Mouse (Mus musculus): ENCODE data around the gene Ftsj1.

Gene Ftsj1

GRCm38 (mm10) chrX:8252334-8253285, at the start of gene Ftsj1:
Gene Ftsj1 (minus strand): TSS chrX:8252406.
- DNase-seq, result peak; percentile 77 to 81

DNA sequence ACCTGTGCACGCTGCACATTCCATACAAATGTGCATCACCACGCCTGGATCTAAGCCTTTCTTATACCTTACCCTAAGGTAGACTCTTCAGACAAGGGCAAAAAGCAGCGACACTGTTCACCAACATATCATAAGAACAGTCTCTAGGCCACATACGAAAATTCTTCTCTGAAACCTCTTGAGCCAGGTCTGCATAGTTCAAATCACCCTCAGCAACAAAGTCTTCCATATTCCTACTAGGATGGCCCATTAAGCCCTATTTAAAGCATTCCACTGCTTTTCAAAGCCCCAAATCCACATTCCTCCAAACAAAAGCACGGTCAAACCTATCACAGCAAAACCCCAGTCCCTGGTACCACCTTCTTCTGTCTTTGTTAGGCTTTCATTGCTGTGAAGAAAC, 36.4 kb upstream of the Ftsj1 start:
- DNase-seq, result no peak

DNA sequence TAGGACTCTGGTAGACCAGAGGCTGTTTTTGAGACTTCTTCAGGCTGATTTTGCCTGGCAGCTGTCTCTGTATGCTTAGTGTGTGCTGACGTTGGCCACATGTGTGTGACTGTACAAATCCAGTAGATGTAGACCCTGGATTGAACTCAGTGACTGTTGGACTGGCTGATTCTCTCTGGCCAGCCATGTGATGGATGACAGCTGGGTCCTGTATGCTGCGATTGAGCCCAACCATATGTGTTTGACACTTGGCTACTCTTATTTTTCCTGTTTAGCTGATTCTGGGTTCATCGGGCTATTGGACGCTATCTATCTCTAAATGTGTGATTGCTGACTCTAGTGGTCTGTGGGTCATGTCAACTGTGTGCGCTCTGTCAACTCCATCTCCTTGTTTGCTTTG, 21.9 kb upstream of the Ftsj1 start:
- no peak for DNase-seq

DNA sequence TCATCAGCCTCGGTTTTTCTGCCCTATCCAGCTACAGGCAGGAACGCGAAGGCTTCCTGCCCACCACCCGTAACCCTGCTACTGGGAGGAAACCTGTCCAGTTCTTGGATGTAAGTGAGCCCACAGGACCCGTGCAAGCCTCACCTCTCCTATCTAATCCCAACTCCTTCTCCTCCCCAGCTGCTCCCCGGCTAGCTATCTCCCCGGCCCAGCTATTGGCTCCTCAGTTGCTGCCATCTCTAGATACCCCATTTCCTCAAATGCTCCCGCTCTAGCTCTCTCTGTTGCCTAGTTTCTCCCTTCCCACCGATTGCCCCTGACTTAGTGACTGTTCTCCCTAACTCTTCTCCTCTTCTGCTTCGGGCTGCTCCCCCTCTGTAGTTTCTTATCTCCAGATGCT, 19.8 kb upstream of the Ftsj1 start:
- DNase-seq, result no peak

GRCm38 (mm10) chrX:8271083-8271820, 19.0 kb upstream of the Ftsj1 start, which contains the start of gene Slc38a5:
Gene Slc38a5 (plus strand): TSS chrX:8271133.
- DNase-seq, result no peak

DNA sequence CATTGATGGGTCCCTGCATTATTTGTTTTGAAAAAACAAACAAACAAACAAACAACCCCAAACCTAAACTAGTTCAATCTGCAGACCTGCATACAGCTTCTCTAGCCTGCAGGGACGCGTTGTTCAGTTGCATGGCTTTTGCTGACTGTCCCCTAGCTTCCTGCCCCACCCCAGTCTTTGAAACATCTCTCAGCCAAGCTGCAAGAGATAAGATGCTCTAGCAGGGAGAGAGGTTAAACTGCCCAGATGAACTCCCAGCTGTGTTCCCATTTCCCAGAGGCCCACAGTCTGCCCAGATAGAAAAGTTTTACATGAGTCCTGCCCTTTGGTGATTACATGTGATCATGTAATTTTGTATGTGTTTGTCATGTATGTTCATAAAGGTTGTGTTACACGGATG, 12.0 kb upstream of the Ftsj1 start:
- no peak for DNase-seq

GRCm38 (mm10) chrX:8263156-8263804, 11.1 kb upstream of the Ftsj1 start:
- no peak for DNase-seq

DNA sequence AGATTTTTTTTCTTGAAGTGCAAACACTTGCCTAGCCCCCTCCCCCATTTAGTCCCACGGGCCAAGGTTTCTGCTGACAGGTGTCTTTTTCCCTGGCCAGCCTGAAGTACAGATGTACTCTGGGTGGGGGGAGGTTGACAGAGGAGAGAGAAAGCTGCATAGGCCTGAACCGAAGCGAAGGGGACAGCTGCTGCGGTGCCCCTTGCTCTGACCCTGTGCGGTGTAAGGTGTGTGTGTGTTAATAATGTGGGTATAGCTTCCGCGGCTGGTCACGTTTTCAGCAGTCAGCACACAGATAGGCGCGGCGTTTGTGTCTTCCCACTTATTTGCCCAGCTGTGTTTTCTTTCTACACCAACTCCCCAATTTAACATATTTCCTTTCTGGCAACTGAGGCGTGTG, 7.3 kb upstream of the Ftsj1 start:
- DNase-seq, result no peak

DNA sequence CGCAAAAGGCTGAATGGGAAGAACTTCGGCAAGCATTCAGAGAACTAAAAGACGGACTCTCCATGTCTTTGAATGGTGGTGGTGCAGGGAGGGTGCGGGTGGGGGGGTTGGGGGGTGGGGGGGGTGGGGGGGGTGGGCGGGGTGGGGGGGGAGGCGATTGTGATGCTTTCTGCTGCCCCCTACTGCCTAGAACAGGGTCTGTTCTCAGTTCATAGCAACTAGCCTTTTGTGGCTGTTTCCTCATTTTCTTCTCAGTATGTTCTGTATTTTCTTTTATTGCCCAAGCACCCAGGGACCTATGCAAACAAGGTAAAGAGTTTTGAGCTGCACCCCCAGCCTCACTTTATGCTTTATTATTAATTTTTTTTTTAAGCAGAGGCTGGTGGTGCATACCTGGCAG, 3.6 kb upstream of the Ftsj1 start:
- DNase-seq, result peak in 1 of 2 experiments; percentile 37

DNA sequence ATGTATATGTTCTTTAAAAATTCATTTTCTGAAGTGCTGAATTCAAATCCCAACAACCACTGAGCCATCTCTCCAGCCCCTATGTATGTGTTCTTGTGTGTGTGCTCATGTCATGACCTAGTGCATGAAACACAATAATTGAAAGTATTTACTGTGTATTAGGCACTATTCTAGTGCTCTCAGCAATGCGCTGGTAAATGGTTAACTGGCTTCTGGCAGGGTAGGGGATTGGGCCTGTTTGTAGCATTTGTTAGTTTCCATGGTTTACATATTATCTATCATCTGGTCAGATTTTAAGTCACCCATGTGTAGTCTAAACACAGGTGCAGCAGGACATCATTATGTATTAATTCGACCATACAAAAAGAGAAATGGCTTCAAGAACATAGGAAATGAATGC, 1.5 kb upstream of the Ftsj1 start:
- DNase-seq, result no peak

DNA sequence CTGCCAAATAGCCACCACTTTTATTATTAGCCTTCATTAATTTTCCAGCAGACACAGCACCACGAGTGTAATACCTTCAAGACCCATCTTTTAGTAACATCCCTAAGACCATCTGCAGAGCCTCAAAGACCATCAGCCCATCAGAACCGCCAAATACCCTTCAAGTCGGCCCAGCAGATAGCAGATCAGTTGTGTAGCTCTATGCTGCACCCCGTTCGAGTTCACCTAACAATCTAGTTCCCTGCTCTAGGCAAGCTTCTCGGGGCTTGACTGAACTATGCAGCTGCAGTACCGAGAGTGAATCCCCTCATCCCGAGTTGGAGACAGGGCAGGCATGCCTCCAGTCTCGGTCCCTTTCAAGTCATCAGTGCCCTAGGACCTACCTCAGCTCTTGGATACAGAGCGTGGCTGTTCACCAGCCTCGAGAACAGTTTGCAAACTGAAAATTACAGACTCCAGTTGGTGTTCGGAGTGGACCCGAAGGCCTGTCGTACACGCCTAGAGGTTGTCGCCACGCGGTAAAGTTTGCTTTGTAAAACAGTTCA, 345 bp downstream of the Ftsj1 start:
- DNase-seq, result no peak

- DNase-seq, result no peak
These were observed 3.6 kb downstream of the Ftsj1 start for GRCm38 (mm10) chrX:8248542-8249120.

GRCm38 (mm10) chrX:8247680-8248079, 4.5 kb downstream of the Ftsj1 start:
- DNase-seq, result peak in 1 of 2 experiments; percentile 14

DNA sequence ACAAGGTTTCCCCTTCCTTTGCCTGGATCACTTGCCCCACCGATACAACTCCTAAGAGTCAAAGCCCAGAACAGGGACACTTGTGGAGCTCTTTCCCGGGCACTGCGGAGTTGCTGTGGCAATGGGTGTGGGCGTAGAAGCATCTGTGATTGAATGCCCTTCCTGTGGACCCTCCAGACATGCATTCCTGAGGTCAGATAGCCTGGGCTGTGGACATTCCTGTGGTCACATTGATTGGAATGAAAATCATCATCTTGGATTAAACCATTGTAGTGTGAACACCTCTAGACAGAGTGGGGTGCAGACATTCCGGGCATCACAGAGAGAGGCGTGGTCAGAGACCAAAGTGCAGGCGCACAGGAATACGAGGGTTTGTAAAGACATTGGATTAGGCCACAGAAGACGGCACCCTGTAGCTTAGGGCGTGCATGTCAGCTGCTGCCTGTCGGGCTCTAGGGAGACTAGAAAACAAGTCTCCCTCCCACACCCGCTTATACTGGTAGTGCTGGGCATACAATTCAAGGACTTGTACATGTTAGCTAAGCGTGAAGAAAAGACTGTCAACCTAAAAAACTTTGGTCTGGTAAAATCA, 13.3 kb downstream of the Ftsj1 start:
- DNase-seq, result no peak

DNA sequence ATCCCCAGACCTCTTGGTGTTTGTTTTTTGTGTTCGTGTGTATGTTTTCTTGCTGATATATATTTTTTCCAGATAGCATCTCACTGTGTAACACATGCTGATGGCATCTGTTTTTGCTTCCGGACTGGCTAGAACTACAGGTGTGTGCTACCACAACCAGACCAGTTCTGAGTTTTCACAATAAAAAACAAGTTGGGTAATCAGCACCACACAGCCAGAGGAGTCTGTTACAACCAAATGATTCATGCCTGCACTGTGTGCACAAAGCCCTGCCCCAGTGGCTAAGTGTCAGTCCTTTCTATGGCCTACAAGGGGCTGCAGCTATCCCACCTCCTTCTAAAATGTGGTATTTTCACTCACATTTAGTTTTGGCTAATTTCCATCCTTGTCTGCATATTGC, 15.5 kb downstream of the Ftsj1 start:
- DNase-seq, result no peak

DNA sequence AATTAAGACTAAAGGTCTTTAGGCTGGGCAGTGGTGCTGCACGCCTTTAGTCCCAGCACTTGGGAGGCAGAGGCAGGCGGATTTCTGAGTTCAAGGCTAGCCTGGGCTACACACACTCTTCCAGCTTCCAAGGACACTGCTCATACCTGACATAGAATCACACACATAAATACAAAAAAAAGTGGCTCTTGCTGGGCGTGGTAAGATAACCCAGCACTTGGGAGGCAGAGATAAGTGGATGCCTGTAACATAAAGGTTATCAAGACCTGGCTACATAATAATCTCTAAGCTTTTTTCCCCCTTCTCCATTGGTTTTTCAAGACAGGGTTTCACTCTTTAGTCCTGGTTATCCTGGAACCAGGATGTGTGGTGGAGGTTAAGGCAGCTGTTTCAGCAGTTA, 18.6 kb downstream of the Ftsj1 start:
- DNase-seq, result no peak

DNA sequence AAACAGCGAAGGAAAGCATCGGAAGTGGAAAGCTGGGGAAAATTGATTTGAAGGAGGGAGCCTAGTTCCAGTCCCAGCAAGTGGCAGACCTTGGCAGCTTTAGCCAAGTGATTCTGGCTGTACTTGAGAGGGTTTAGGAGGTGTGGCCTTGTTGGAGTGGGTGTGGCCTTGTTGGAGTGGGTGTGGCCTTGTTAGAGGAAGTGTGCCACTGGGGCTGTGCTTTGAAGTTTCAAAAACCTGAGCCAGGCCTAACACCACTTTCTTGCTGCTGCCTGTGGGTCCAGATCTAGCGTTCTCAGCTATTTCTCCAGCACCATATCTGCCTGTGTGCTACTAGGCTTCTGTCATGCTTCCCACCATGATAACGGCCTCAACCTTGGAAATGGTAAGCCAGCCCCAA, 21.9 kb downstream of the Ftsj1 start:
- no peak for DNase-seq

- peak in 1 of 2 experiments; percentile 10 for DNase-seq
These were observed 28.7 kb downstream of the Ftsj1 start for GRCm38 (mm10) chrX:8223473-8223872.

DNA sequence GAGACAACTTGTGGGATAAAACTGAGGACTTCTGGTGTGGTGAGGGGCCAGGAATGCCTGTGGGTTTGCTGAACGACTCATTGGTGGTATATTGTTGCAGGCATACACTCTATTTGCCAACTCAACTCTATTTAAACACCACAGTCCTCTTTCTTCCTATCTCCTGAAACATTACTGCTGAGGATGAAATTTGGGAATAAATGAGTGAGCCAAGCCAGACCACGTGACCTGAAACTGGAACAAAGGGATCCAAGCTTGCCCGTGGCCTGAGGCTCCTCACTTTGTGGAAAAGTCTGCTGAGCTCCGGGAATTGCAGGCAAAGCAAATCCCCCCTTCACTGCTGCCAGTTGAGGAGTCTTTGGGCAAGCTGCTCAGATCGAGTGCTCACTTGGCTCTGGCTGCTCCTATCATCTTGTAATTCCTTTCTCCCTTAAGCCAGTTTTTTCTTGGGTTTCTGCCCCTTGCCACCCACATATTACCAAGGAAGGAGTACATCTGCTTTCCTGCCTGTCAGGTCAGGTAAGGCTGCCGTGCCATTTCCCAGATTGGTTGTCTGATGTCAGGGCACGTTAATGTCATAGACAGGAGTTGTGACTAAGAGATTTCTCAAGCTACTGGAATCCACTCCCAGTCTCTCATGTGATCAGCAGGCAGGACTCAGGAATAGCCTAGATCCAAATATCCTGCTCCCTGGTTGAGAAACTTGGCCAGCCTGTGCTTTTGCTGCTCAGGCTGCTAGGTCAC, 29.4 kb downstream of the Ftsj1 start:
- peak; percentile 43 to 46 for DNase-seq

- DNase-seq, result peak; percentile 45 to 60
These were observed 29.9 kb downstream of the Ftsj1 start for GRCm38 (mm10) chrX:8222296-8222677.

DNA sequence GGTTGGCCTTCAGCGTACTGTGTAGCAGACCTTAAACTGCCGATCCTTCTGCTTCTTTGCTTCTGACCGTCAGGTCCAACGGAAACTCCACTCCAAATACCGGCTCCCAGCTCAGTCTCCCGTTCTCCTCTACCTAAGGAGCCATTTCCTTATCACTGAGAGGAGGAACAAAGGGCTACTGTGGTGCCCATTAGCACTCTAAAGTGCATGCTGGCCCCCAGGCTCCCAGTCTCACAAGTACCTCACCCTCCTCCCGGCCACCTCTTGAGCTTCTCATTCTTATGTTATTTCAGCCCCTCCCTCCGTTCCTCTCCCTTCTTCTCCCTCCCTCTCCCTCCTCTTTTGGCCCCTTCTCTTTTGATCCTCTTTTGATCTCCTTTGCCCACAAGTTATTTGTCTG, 32.6 kb downstream of the Ftsj1 start:
- no peak for DNase-seq

DNA sequence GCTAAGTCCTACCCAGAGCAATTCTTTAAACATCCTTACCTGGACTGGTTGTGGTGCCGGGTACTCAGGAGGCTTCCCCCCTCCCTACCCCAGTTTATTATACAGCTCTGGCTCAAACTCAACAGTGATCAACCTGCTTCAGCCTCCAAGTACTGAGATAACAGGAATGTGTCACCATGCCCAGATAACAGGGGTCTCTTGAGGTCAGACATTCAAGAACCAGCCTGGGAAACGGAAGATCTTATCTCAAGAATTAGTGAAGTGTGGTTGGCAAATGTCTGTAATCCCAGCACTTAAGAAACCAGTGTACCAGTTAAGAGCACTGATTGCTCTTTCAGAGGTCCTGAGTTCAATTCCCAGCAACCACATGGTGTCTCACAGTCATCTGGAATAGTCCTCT, 34.1 kb downstream of the Ftsj1 start:
- no peak for DNase-seq

Data from cerebellum, postnatal 14 days (tissue).